Mouse (Mus musculus): ENCODE measurements around the gene Serpine1. TPM values are rescaled to one million over a fixed set of nuclear protein-coding genes. Genes with fewer than 3 reads are reported as not detected.
"Not testable (repeated sequence)": the region's sequence is repeated elsewhere in the genome, so short reads cannot be mapped to it uniquely, and the experiment has no call there.

Serpine1 gene
- total RNA-seq (2021) = under 1 TPM; 0.70 to 0.89 TPM
- long read RNA-seq, experiment 1 = 0 reads
- long read RNA-seq, experiment 2 = 0 reads

DNA sequence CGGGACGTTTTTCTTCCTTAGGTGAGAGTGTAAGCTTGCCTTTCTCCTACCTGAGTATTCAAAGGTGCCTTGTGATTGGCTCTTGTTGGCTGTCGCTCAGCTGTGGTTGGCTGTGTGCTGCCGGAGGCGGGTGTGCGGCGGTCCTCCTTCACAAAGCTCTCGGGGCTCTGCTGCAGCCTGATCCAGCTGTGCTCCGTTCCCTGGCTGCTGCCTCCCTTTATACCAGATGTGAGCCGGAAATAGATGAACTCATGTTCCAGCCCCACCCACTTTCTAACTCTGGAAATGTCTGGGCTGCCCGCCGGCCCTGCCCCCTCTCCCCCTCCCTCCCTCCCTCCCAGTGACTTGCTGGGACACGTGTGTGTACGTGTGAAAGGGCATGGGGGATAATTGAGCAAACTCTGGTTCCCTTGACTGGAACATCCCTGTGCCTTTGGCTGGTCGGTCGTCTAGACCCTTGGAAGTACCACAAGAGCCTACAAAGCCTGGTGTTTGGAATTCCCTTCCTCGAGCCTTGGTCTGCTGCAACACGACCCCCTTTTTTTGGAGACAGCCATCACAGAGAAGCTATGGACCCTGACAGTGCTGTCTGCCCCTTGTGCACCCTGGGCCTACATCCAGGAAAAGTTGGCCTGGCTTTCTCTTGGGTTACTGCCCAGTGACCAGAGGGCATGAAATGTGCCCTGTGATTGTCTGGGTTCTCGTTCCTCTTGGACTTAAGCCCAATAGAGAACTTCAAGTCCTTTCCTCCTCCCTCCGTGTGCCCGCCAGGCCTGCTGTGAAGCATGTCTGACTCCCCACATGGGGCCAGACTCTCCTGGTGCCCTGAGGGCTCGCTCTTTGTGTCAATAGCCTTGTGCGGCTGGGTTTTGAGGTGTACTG, at the start of gene Serpine1:
Gene Serpine1 (minus strand): TSS at position 190 of the 882 bp plus-strand sequence.
- peak; percentile 49 to 62 for DNase-seq (ENCODE audit: low spot score in 2 of 2)

DNA sequence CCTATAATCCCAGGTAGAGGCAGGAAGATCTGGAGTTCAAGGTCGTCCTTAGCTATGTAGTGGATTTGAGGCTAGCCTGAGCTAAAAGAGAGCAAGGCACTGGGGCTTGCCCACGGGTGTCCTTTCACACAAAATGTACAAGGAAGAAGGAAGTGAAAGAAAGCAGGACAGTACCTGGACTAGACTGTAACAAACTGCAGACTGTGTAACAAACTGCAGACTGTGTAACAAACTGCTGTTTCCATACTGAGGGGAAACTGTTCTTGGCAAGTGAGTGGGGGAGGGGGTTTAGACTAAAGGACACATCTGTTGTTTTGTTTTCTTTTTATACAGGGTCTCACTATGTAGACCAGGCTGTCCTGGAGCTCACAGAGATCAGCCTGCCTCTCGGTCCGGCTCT, 49.2 kb upstream of the Serpine1 start:
- DNase-seq (ENCODE audit: low spot score in 2 of 2) = no peak

GRCm38 (mm10) chr5:137118878-137119277, 46.8 kb upstream of the Serpine1 start:
- DNase-seq (ENCODE audit: low spot score in 2 of 2) = no peak

- DNase-seq (ENCODE audit: low spot score in 2 of 2) = not testable (repeated sequence)
Measured at GRCm38 (mm10) chr5:137117994-137118393, 45.9 kb upstream of the Serpine1 start.

- DNase-seq (ENCODE audit: low spot score in 2 of 2) = no peak
Measured at GRCm38 (mm10) chr5:137116987-137117386, 44.9 kb upstream of the Serpine1 start.

DNA sequence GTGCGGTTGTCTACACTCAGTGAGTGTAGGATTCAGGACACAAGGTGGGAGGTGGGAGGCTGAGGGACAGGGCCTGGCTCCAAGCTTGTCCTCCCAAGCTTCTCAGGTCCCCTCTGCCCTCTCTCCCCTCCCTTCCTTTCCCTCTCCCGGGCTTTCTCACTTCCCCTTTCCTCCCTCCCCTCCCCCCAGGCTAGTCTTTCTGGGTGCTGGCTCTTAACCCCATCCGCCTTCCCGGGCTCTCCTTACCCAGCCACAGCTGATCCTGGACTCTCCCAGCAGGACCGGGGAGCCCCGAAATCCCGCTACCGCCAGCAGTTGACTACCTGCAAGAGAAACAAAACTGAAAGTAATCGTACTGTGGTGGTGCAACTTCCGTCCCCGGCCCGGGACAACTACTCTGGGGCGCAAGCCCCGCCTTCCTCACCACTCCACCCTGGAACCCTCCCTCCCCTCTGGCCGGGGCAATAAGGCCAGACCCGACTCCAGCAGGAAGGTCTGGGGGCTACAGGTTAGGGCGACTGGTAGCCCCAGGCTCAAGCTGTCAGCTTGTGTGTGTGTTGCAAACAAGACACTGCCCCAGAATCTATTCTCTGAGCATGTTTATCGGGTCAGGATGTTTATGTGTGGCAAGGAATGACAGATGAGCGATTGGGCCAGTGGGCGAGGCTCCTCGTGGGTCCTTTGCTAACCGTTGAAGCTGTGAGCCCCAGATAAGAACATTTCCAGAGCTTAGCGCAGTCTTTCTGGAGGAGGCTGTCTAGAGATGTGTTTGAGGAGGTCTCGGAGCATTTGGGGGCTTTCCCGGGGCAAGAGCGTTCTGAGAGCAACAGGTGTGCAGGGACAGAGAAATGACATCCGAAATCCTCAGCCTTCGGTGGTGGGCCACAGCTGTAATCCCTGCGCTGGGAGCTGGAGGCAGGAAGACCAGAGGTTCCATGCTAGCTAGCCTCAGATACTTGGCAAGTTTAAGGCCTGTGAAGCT, 44.1 kb upstream of the Serpine1 start, which contains the start of gene Trim56:
Gene Trim56 (minus strand): TSS at position 344 of the 982 bp plus-strand sequence.
- no peak for DNase-seq (ENCODE audit: low spot score in 2 of 2)

- DNase-seq (ENCODE audit: low spot score in 2 of 2) = no peak
Measured at GRCm38 (mm10) chr5:137114891-137115561, 43.0 kb upstream of the Serpine1 start.

GRCm38 (mm10) chr5:137111542-137112408, 39.7 kb upstream of the Serpine1 start:
- no peak for DNase-seq (ENCODE audit: low spot score in 2 of 2)

DNA sequence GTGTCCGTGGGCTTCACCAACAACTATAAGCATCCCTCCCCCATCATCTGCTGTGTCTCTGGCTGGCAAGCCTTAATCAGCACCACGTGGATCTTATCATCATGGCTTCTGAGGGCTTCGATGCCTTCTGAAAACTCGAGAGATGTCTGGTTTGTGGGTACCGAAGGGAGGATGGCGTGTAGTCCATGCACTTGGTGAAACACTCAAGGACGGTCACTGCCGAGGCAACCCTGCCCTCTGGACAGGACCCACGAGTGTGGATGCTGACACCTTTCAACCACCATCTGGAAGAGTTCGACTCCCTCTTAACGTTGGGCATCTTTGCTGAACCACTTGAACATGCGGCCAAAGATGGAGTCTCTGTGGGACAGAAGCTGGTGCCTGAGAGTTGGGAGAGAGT, 38.8 kb upstream of the Serpine1 start:
- no peak for DNase-seq (ENCODE audit: low spot score in 2 of 2)

DNA sequence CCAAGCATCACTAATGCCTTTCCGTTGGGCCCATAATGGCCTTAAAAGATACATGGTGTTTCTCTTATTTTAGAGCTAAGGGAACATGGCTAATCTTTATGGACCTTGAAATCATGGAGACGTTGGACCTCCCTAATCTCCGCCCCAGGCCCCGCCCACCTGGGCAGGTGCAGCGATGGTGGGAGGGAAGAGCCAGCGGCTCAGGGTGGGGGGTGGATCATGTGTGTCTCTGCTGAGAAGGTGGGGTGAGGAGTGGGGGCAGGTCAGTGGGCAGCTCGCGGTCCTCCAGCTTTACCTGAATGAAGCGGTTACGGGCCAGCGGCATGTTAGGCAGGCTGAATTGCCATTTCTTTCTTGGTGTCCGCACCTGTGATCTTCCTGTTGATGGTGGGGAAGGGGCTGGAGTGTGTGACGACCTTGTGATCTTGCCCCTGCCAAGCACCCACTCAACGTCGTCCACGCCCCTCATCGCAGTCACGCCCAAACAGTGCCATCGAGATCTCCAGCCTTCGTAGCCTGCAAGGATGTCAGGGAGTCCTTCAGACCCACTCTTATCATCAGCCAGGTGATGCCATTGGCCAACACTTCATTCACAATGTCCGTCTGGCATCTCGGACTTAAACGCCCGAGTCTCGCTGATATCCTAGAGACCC, 38.0 kb upstream of the Serpine1 start:
- no peak for DNase-seq (ENCODE audit: low spot score in 2 of 2)

DNA sequence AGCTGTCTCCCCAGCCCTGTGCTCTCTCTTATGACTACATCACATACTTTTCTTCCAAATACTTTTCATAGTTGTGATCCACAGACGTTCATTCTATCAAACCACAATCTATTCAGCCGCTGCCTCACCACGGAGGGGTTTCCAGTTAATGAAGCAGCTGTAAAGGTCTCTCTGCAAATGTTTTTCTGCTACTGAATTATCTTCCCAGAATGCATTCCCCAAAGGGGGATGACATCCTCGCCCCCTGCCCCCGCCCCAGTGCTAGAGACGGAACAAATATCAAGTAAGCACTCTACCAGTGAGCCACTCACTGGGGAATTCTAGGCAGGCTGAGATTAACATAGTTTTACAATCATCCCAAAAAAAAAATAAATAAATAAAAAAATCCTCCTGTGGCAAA, 36.0 kb upstream of the Serpine1 start:
- no peak for DNase-seq (ENCODE audit: low spot score in 2 of 2)

GRCm38 (mm10) chr5:137107670-137108069, 35.6 kb upstream of the Serpine1 start:
- DNase-seq (ENCODE audit: low spot score in 2 of 2) = no peak

DNA sequence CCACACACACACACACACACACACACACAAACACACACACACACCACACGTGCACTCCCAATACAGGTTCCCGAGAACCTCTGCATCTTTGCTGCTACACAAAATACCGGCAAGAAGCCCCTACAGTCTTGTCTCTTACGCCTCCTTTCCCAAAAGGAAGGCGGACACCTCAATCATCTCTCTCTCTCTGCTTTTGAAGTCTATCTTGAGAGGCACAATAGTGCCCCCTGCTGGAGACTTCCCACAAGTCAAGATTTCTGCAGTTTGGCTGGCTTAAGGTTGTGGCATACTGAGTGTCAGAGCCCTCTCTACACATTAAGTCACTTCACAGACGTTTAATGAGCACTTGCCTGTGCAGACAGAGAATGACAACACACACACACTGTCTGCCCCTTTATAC, 35.0 kb upstream of the Serpine1 start:
- DNase-seq (ENCODE audit: low spot score in 2 of 2) = peak; percentile 88 to 89

DNA sequence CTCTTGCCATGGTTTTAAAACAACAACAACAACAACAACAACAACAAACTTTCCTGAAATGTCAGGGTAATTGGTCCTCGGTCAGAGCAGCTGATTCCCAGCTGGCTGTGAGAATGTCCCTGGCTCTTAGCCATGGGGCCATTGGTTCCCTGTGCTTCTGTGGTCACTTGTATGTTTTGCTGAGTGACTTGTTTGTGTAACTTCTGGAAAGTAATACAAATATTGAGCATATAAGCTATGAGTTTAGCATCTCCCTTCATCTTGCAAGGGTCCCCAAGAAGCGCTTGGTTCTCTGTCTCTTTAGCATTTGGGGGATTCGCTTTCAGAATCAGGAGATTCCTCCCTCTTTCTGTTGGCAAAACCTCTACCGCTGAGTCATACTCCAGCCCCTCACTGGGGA, 34.4 kb upstream of the Serpine1 start:
- DNase-seq (ENCODE audit: low spot score in 2 of 2) = no peak

- DNase-seq (ENCODE audit: low spot score in 2 of 2) = no peak
Measured at GRCm38 (mm10) chr5:137103969-137104368, 31.9 kb upstream of the Serpine1 start.

- peak; percentile 67 to 84 for DNase-seq (ENCODE audit: low spot score in 2 of 2)
Measured at GRCm38 (mm10) chr5:137102575-137103522, 30.8 kb upstream of the Serpine1 start.

DNA sequence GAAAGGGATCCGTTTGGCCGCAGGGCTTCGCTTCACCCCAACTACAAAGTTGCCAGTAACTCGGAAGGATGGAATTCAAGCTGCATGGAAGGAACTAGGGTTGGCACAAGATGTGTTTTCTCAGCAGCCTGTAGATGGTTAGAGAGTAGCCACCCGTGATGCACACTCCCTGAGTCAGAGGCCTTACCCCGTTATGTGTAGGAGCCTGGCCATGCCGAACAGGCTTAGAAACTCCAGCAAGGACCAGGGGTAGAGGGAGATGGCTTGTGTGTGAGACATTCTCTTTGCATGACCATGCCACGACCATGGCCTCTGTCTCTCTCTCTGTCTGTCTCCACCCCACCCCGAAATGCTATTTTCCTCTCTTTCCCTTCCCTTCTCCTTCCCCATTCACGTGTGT, 30.0 kb upstream of the Serpine1 start:
- no peak for DNase-seq (ENCODE audit: low spot score in 2 of 2)

GRCm38 (mm10) chr5:137100660-137101059, 28.6 kb upstream of the Serpine1 start:
- DNase-seq (ENCODE audit: low spot score in 2 of 2) = no peak
